Mouse (Mus musculus): ENCODE data around the gene Pex5l.

GRCm38 (mm10) chr3:33048304-33048703, 94.7 kb downstream of the Pex5l start:
- no peak for TF ChIP-seq MXI1 (IDR thresholded peaks at IDR 0.05; ENCODE audit: low read depth, low read length)
- no peak for TF ChIP-seq CTCF (IDR thresholded peaks at IDR 0.05 in 2 of 3, conservative IDR thresholded peaks at IDR 0.05 in 1 of 3; ENCODE audit: control insufficient read depth in 1 of 3, insufficient read depth in 1 of 3, low read depth in 2 of 3, low read length in 3 of 3, poor library complexity in 1 of 3, severe bottlenecking in 1 of 3)
- TF ChIP-seq TBP (IDR thresholded peaks at IDR 0.05; ENCODE audit: low read depth, low read length): no peak
- no peak for TF ChIP-seq POLR2A (IDR thresholded peaks at IDR 0.05; ENCODE audit: control insufficient read depth in 1 of 2, insufficient read depth in 1 of 2, low read depth in 1 of 2, low read length in 2 of 2, poor library complexity in 1 of 2)
- no peak for TF ChIP-seq USF2 (IDR thresholded peaks at IDR 0.05; ENCODE audit: borderline replicate concordance in 1 of 2, insufficient read depth in 1 of 2, low read depth in 1 of 2, low read length in 2 of 2)
